Mouse (Mus musculus) heart, embryonic 12.5 days (tissue): Measurements from ENCODE around the gene Trpc5. TPM values are rescaled to one million over a fixed set of nuclear protein-coding genes. Genes with fewer than 3 reads are reported as not detected.

Source experiments
- ATAC-seq: fragments of 200-750 bp; cut with Nextera tagmentation; 2 replicates; pipeline ENCODE4 v1.8.0; 2017; ENCODE audit warnings: moderate TSS enrichment, moderate library complexity; ENCODE audit not compliant: insufficient number of reproducible peaks, low FRiP score
- H3K27ac ChIP-seq: fragments of 300-500 bp; sonication (generic); 2 replicates; pipeline ENCODE4 v1.5.1; 2016; ENCODE audit warnings: mild to moderate bottlenecking, moderate library complexity; ENCODE audit not compliant: poor library complexity, severe bottlenecking
- H3K27me3 ChIP-seq: fragments of 300-500 bp; sonication (generic); replicated peaks from 2 replicates; pipeline ENCODE4 v1.6.1; 2016; ENCODE audit warnings: mild to moderate bottlenecking, moderate library complexity
- H3K36me3 ChIP-seq: fragments of 300-500 bp; sonication (generic); 2 replicates; pipeline ENCODE4 v1.6.1; 2016; ENCODE audit warnings: mild to moderate bottlenecking, moderate library complexity
- H3K4me1 ChIP-seq: fragments of 300-500 bp; sonication (generic); replicated peaks from 2 replicates; pipeline ENCODE4 v1.6.1; 2016; ENCODE audit warnings: mild to moderate bottlenecking
- H3K4me2 ChIP-seq: fragments of 300-500 bp; sonication (generic); 2 replicates; pipeline ENCODE4 v1.6.1; 2016; ENCODE audit warnings: mild to moderate bottlenecking, moderate library complexity
- H3K4me3 ChIP-seq: fragments of 300-500 bp; sonication (generic); 2 replicates; pipeline ENCODE4 v1.5.1; 2016; ENCODE audit warnings: mild to moderate bottlenecking
- H3K9ac ChIP-seq: fragments of 300-500 bp; sonication (generic); 2 replicates; pipeline ENCODE4 v1.6.1; 2016; ENCODE audit warnings: mild to moderate bottlenecking, moderate library complexity
- H3K9me3 ChIP-seq: fragments of 300-500 bp; sonication (generic); replicated peaks from 2 replicates; pipeline ENCODE4 v1.6.1; 2016; ENCODE audit warnings: mild to moderate bottlenecking, moderate library complexity
- WGBS: fragments of 180-500 bp; shearing (Covaris S2); methylation state at CpG from one replicate; pipeline ENCODE4 v1.1.7; 2016; 5-methylcytosine and 5-hydroxymethylcytosine counted together
- polyA plus RNA-seq: library from polyadenylated mRNA; unstranded; fragments of >200 nt; fragmentation: Nextera tagmentation; extraction: Ambion mirVana; gene quantifications from 2 replicates; pipeline ENCODE4 v1.2.1, GENCODE M21; 2016

Gene Trpc5
- polyA plus RNA-seq, 1 experiment from 2014 or later = 0.43 TPM

GRCm38 (mm10) chrX:144337938-144338337 is 350.0 kb downstream of the Trpc5 start:
- no peak overlapping the region for H3K4me2 ChIP-seq
- H3K9ac ChIP-seq = no peak overlapping the region

GRCm38 (mm10) chrX:144335332-144336015 is 352.5 kb downstream of the Trpc5 start:
- H3K4me1 ChIP-seq = no peaks in the 10 kb centered on the region
- no peak overlapping the region for H3K4me3 ChIP-seq
- no peaks in the 10 kb centered on the region for H3K27me3 ChIP-seq
- no peak overlapping the region for H3K9ac ChIP-seq
- H3K4me2 ChIP-seq = no peak overlapping the region
- WGBS = 65% methylated on average over 8 of the region's 8 CpGs
- no peaks in the 10 kb centered on the region for H3K36me3 ChIP-seq
- no peak for ATAC-seq
- H3K27ac ChIP-seq = no peak overlapping the region
- H3K9me3 ChIP-seq = no peaks in the 10 kb centered on the region

More at GRCm38 (mm10) chrX:144337938-144338337, 350.0 kb downstream of the Trpc5 start:
- no peaks in the 10 kb centered on the region for H3K9me3 ChIP-seq
- H3K4me3 ChIP-seq = no peak overlapping the region
- ATAC-seq = no peak
- H3K27ac ChIP-seq = no peak overlapping the region
- H3K4me1 ChIP-seq = no peaks in the 10 kb centered on the region
- H3K36me3 ChIP-seq = no peaks in the 10 kb centered on the region
- no peaks in the 10 kb centered on the region for H3K27me3 ChIP-seq

Other genes starting within 250 kb of the Trpc5 start
- 0.15 and 0.28 TPM in 2 replicates for gene Trpc5os, start 231.6 kb downstream of the Trpc5 start, polyA plus RNA-seq
- 1.1 TPM in 2 replicates for gene Rtl4, start 727 bp upstream of the Trpc5 start, polyA plus RNA-seq